Mouse (Mus musculus): ENCODE results near the gene Gm10306. TPM values are rescaled to one million over a fixed set of nuclear protein-coding genes. Genes with fewer than 3 reads are reported as not detected.
A peak's percentile ranks its signal among the peaks of the same experiment; 100 is the strongest.

Gene Gm10306
- total RNA-seq, 2 experiments from 2014 or later: not detected

DNA sequence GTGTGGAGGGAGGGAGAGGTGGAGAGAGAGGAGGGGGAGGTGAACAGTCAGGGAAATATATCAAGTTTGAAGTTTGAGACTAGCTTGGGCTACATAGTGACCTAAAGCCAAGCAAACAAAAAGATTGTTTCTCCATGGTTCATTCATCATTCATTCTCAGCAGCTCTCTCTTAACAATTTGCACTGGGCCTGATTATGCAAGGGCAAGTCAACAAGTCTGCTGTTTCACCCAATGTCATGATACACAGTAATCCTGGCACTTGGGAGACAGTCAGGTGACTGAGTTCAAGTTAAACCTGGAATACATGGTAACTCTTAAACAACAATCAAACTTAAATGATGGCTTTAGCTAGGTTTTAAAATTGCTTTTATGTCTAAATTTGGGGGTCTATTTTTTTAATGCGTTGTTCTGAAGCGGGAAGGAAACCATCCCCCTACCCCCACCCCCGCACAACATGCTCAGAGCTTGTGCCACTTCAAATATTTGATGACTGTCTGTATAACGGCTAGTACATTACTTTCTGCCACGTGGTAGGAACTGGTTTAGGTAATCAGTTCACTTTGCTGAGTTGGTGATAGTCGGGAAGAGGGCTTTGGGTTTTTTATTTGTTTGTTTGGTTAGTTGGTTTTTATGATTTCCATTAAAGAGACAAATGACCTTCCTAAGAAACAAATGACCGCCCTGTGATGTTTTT is 5.8 kb downstream of the Gm10306 start:
- intact Hi-C loops (cut with DNase I): no loop called here
- no peak for TF ChIP-seq CTCF (IDR thresholded peaks at IDR 0.05)
- DNase-seq (ENCODE audit: extremely low spot score in 1 of 2, low spot score in 2 of 2): no peak
- no peak overlapping the region for H3K4me3 ChIP-seq
- no peak overlapping the region for H3K27ac ChIP-seq

DNA sequence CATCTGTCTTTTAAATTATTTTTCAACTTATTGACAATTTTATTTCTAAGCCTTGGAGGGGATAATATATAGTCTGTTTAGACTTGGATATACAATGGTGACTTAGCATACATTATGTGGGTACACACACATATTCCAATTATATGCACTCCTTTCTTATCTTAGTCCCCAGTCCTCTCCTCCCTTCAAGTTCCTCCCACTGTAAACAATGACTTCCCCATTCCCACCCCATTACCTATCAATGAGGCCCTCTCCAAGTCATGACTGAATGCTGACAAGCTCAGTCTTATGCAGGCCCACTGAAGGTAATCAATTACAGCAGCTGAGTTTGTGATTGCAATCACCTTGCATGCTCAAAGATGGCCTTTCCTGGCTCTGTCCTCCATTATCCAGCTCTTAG is 8.0 kb downstream of the Gm10306 start:
- H3K27ac ChIP-seq: no peak overlapping the region
- H3K4me3 ChIP-seq: no peak overlapping the region
- TF ChIP-seq CTCF (IDR thresholded peaks at IDR 0.05): no peak
- intact Hi-C loops (cut with DNase I): no loop called here
- DNase-seq (ENCODE audit: extremely low spot score in 1 of 2, low spot score in 2 of 2): no peak

DNA sequence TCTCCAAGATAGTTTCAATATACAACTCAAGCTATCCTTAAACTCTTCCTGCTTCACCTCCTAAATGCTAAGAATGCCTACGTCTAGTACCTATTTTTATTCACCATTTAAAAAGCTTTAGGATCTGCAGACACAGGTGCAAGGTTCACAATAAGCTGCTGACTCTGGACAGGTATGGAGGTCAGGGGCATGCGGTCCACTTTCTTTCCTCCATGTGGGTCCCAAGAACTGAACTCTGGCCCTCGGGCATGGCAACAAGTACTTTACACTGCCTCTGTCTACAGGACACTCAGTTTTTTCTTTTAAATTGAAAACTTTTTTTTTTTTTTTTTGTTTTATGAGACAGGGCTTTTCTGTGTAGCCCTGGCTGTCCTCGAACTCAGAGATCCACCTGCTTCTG is 16.3 kb downstream of the Gm10306 start:
- TF ChIP-seq CTCF (IDR thresholded peaks at IDR 0.05): no peak
- no peak overlapping the region for H3K4me3 ChIP-seq
- no peak for DNase-seq (ENCODE audit: extremely low spot score in 1 of 2, low spot score in 2 of 2)
- intact Hi-C loops (cut with DNase I): no loop called here
- H3K27ac ChIP-seq: no peak overlapping the region

DNA sequence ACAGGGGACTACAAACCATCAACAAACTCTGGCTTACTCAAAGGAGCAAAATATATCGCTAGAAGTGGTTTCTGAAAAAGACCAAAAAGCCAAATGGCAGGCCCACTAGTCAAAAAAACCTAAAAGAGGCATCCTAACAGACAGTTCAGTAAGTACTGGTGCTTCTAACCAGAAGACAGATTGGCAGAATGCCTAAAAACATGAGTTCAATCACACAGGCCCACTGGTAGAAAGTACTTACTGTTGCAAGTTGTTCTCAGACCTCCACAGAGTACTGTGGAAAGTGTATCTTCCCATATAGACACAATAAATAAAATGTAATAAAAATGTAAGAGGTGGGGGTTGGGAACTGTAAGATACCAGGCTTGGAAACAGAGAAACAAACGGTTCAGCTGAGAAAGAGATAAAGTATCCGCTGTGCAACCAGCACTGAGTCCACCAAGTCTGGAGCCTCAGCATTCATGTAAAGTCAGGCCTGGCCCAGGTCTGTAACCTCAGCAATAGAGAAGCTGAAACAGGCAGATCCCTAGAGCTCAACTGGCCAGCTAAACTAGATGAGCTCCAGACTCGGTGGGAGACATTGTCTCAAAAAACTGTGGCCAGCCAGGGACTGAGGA is 35.5 kb downstream of the Gm10306 start:
- DNase-seq (ENCODE audit: extremely low spot score in 1 of 2, low spot score in 2 of 2): no peak
- TF ChIP-seq CTCF (IDR thresholded peaks at IDR 0.05): no peak
- intact Hi-C loops (cut with DNase I): no loop called here
- Histone ChIP-seq H3K4me3 (no peak overlapping the region), H3K27ac (no peak overlapping the region)

DNA sequence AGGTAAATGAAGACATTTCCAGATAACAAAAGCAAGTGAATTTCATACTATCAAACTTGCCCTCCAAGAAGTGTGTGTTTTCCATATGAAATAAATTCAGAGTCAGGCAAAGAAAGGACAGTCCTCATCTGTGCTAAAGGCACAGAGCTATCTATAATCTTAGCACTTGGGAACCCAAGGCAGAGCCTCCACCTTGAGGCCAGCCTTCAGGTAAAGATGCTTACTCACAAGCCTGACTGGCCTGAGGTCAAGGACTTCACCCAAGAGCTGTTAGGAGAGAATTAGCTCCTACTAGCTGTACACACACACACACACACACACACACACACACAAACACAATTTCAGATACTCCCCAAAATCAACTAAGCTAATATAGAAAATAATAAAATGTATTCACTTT is 36.4 kb downstream of the Gm10306 start:
- DNase-seq (ENCODE audit: extremely low spot score in 1 of 2, low spot score in 2 of 2): no peak
- H3K27ac ChIP-seq: no peak overlapping the region
- intact Hi-C loops (cut with DNase I): no loop called here
- no peak overlapping the region for H3K4me3 ChIP-seq
- no peak for TF ChIP-seq CTCF (IDR thresholded peaks at IDR 0.05)

DNA sequence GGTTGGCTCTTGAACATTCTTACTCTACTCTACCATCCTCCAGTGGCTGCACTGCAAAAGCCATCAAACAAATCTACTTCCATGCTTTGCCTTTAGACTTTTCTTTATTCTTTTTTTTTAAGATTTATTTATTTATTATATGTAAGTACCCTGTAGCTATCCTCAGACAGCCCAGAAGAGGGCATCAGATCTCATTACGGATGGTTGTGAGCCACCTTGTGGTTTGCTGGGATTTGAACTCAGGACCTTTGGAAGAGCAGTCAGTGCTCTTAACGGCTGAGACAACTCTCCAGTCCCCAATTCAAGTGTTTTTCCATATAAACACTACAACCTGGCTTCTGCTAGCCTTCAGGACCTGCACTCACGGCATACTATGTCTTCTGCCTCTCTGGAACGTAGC is 45.0 kb downstream of the Gm10306 start:
- intact Hi-C loops (cut with DNase I): loop anchor here (5.0 kb wide), 1 partner anchor 44 kb away; the partner anchor contains the start of genes Caap1 and Gm10306
- DNase-seq (ENCODE audit: extremely low spot score in 1 of 2, low spot score in 2 of 2): no peak
- Histone ChIP-seq H3K4me3 (no peak overlapping the region), H3K27ac (no peak overlapping the region)
- TF ChIP-seq CTCF (IDR thresholded peaks at IDR 0.05): peak; percentile 27; the same call in 1 of the 2 replicates

- DNase-seq (ENCODE audit: extremely low spot score in 1 of 2, low spot score in 2 of 2): no peak
- Histone ChIP-seq H3K27ac (peak overlapping the region; percentile 97), H3K4me3 (peak overlapping the region; percentile 100)
- no peak for TF ChIP-seq CTCF (IDR thresholded peaks at IDR 0.05)
- intact Hi-C loops (cut with DNase I): loop anchor here (1.0 to 5.0 kb wide), 2 partner anchors 12 to 45 kb away; partner anchors contain the start of genes Caap1, Gm10306 and Ift74
These were observed 46.2 kb downstream of the Gm10306 start for GRCm38 (mm10) chr4:94602496-94603030.

GRCm38 (mm10) chr4:94603031-94603629 is 46.8 kb downstream of the Gm10306 start, which contains the start of gene Plaa:
Plaa (minus strand) TSS chr4:94603244.
- intact Hi-C loops (cut with DNase I): loop anchor here (1.0 to 5.0 kb wide), 2 partner anchors 11 to 46 kb away; partner anchors contain the start of genes Caap1, Gm10306 and Ift74
- Histone ChIP-seq H3K4me3 (peak within 1 kb of the TSS; percentile 100), H3K27ac (peak within 1 kb of the TSS; percentile 97)
- DNase-seq (ENCODE audit: extremely low spot score in 1 of 2, low spot score in 2 of 2): peak; percentile 93 to 94
- no peak; the same call in 1 of the 2 replicates for TF ChIP-seq CTCF (IDR thresholded peaks at IDR 0.05)

GRCm38 (mm10) chr4:94604452-94605019 is 48.2 kb downstream of the Gm10306 start:
- Histone ChIP-seq H3K27ac (no peak overlapping the region), H3K4me3 (no peak overlapping the region)
- no peak for TF ChIP-seq CTCF (IDR thresholded peaks at IDR 0.05)
- DNase-seq (ENCODE audit: extremely low spot score in 1 of 2, low spot score in 2 of 2): no peak
- intact Hi-C loops (cut with DNase I): loop anchor here (5.0 kb wide), 1 partner anchor 47 kb away; the partner anchor contains the start of genes Caap1 and Gm10306

GRCm38 (mm10) chr4:94605591-94605990 is 49.2 kb downstream of the Gm10306 start:
- DNase-seq (ENCODE audit: extremely low spot score in 1 of 2, low spot score in 2 of 2): no peak
- intact Hi-C loops (cut with DNase I): no loop called here
- no peak overlapping the region for H3K27ac ChIP-seq
- TF ChIP-seq CTCF (IDR thresholded peaks at IDR 0.05): no peak
- H3K4me3 ChIP-seq: no peak overlapping the region

Other genes starting within 250 kb of the Gm10306 start
- 10 to 100 TPM in 1 of 2 experiments, 1 to 10 TPM in 1; 9.8 to 11.5 TPM for gene Caap1, start 250 bp downstream of the Gm10306 start, total RNA-seq (2021)
- gene Plaa, start 46.7 kb downstream of the Gm10306 start, total RNA-seq (2021): 10 to 100 TPM; 40.6 to 42.5 TPM
- gene Ift74, start 57.9 kb downstream of the Gm10306 start, total RNA-seq (2021): 10 to 100 TPM; 24.3 to 26.6 TPM
- gene Lrrc19, start 93.6 kb downstream of the Gm10306 start, total RNA-seq (2021): not detected
- gene Tek, start 182.7 kb downstream of the Gm10306 start, total RNA-seq (2021): 10 to 100 TPM in 1 of 2 experiments, 1 to 10 TPM in 1; 9.1 to 12.1 TPM

Data from left cerebral cortex, adult 2 months (tissue).